Mouse (Mus musculus): Measurements from ENCODE around the gene Ugt1a8.

- no peak for TF ChIP-seq CTCF (conservative IDR thresholded peaks at IDR 0.05; ENCODE audit: insufficient read depth, insufficient read length, low read depth, low read length)
- TF ChIP-seq POLR2A (IDR thresholded peaks at IDR 0.05; ENCODE audit: low read depth, low read length), result no peak
Measured at GRCm38 (mm10) chr1:88268070-88268469, 180.5 kb downstream of the Ugt1a8 start.
